In the genomic region with DNA sequence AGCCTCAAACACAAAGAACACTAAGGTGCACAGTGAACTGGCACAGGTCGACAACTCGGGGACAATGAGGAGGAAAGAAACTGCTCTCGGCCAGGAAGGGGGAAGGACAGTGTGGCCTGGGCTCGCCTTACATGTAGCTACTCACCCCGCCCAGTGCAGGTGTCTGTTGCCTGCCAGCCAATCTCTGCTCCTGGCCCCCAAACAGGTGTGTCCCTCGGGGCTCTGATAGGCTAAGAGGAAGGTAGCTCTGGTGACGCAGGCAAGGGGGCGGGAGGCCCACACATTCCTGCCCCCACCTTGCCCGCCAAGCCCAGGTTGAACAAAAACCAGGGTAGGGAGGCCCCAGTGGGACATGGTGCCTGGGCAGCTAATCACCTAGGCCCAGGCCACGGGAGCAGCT, we compare ENCODE assay signal across 11 mouse cellular contexts. TPM values are rescaled to one million over a fixed set of nuclear protein-coding genes. Genes with fewer than 3 reads are reported as not detected.
DNase-seq lines count a peak whose midpoint lies in the region; ATAC-seq and TF ChIP-seq lines count a peak whose summit lies in the region.
"Had no signal": no experiment of that assay in that cellular context is flagged by ENCODE, and none has a peak within 500 bp of the region (broad histone marks: within the 10 kb centered on the region; RNA-seq: fewer than 3 reads in every experiment).

No protein-coding gene starts in this region.

- peak overlapping the region; percentile 23; the same call in 1 of the 2 replicates for H3K4me3 ChIP-seq in forebrain, embryonic 10.5 days
- H3K4me3 ChIP-seq in forebrain, embryonic 13.5 days, result no peak overlapping the region
- no peak overlapping the region for H3K4me3 ChIP-seq in limb, embryonic 13.5 days
- peak overlapping the region; percentile 68 for H3K4me3 ChIP-seq in small intestine, adult 2 months (ENCODE audit: low read depth, low read length)

- no peak for TF ChIP-seq CTCF in small intestine, adult 2 months (IDR thresholded peaks at IDR 0.05; ENCODE audit: extremely low read depth, insufficient read length, insufficient replicate concordance, low read depth, low read length)

- H3K27me3 ChIP-seq in forebrain, embryonic 10.5 days (ENCODE audit: poor library complexity, severe bottlenecking), result no peaks in the 10 kb centered on the region
- 0 out of 2 replicates have a peak, but pooled peaks cover 2% of the 10 kb centered on the region for H3K27me3 ChIP-seq in forebrain, embryonic 13.5 days
- H3K27me3 ChIP-seq in limb, embryonic 13.5 days, result no peaks in the 10 kb centered on the region
- no peaks in the 10 kb centered on the region for H3K27me3 ChIP-seq in small intestine, adult 2 months (ENCODE audit: control insufficient read depth, insufficient read depth, low read length)

- peak; percentile 90 for TF ChIP-seq POLR2A in small intestine, adult 2 months (IDR thresholded peaks at IDR 0.05; ENCODE audit: low read depth, low read length)

- no peak overlapping the region for H3K9ac ChIP-seq in forebrain, embryonic 13.5 days
- H3K9ac ChIP-seq in limb, embryonic 13.5 days, result peak overlapping the region; percentile 19

- H3K4me2 ChIP-seq in forebrain, embryonic 13.5 days, result no peak overlapping the region
- peak overlapping the region; percentile 27; the same call in 1 of the 2 replicates for H3K4me2 ChIP-seq in limb, embryonic 13.5 days (replicated peaks)

- no peak for ATAC-seq in forebrain, embryonic 13.5 days
- ATAC-seq in limb, embryonic 13.5 days (ENCODE audit: low FRiP score, low read depth), result peak; percentile 70; the same call in 1 of the 2 replicates
- ATAC-seq in megakaryocyte, adult 5-6 weeks (ENCODE audit: poor library complexity, severe bottlenecking), result no peak

- H3K27ac ChIP-seq in forebrain, embryonic 10.5 days, result peak overlapping the region; percentile 63; the same call in 1 of the 2 replicates
- no peak overlapping the region for H3K27ac ChIP-seq in forebrain, embryonic 13.5 days
- H3K27ac ChIP-seq in limb, embryonic 13.5 days, result peak overlapping the region; percentile 33; the same call in 1 of the 2 replicates
- H3K27ac ChIP-seq in small intestine, adult 2 months (ENCODE audit: insufficient read depth, low read depth, low read length), result peak overlapping the region; percentile 98

- DNase-seq in forebrain, embryonic 10.5 days (ENCODE audit: extremely low spot score, low spot score), result no peak
- peak; percentile 35 for DNase-seq in forelimb bud, embryonic 11.5 days (ENCODE audit: low read depth, low spot score)
- DNase-seq in cerebellum, postnatal 4 days (ENCODE audit: low spot score in 2 of 2), result no peak
- no peak for DNase-seq in neural tube, embryonic 10.5 days (ENCODE audit: extremely low spot score, low spot score)
- DNase-seq: adrenal gland, adult 2 months; thymus, postnatal 4 days had no signal

- 30% methylated on average over 10 of the region's 10 CpGs for WGBS in forebrain, embryonic 10.5 days
- 49% methylated on average over 10 of the region's 10 CpGs for WGBS in forebrain, embryonic 13.5 days
- 26% methylated on average over 10 of the region's 10 CpGs for WGBS in limb, embryonic 13.5 days
- 17% methylated on average over 10 of the region's 10 CpGs for WGBS in small intestine, adult 2 months

- H3K36me3 ChIP-seq in forebrain, embryonic 10.5 days (replicated peaks), result no peaks in the 10 kb centered on the region
- no peaks in the 10 kb centered on the region for H3K36me3 ChIP-seq in forebrain, embryonic 13.5 days (ENCODE audit: poor library complexity, severe bottlenecking)
- H3K36me3 ChIP-seq in limb, embryonic 13.5 days, result no peaks in the 10 kb centered on the region
- H3K36me3 ChIP-seq in small intestine, adult 2 months (ENCODE audit: control insufficient read depth, insufficient read depth, low read length), result 0 out of 2 replicates have a peak, but pooled peaks cover 3% of the 10 kb centered on the region

- no peaks in the 10 kb centered on the region for H3K9me3 ChIP-seq in forebrain, embryonic 10.5 days
- H3K9me3 ChIP-seq in forebrain, embryonic 13.5 days (replicated peaks), result no peaks in the 10 kb centered on the region
- no peaks in the 10 kb centered on the region for H3K9me3 ChIP-seq in limb, embryonic 13.5 days

- H3K4me1 ChIP-seq in forebrain, embryonic 10.5 days, result peaks cover 23% of the 10 kb centered on the region
- peaks cover 8% of the 10 kb centered on the region for H3K4me1 ChIP-seq in forebrain, embryonic 13.5 days
- peaks cover 16% of the 10 kb centered on the region for H3K4me1 ChIP-seq in limb, embryonic 13.5 days
- peaks cover 16% of the 10 kb centered on the region; the same call in 1 of the 2 replicates for H3K4me1 ChIP-seq in small intestine, adult 2 months (ENCODE audit: control insufficient read depth, insufficient read depth, insufficient read length, low read length)

RNA-seq across cellular contexts. Expression of a gene that starts 0.5 kb away (rescaled TPM):
- 0.10 and 0.41 TPM in 2 replicates for polyA plus RNA-seq in forebrain, embryonic 10.5 days (2016; fragmentation: Nextera tagmentation; extraction: Ambion mirVana)
- not detected in 2 replicates for polyA plus RNA-seq in forebrain, embryonic 13.5 days (2015; fragmentation: Nextera tagmentation; extraction: Ambion mirVana)
- 0.70 and 1.1 TPM in 2 replicates for polyA plus RNA-seq in limb, embryonic 13.5 days (2015; fragmentation: Nextera tagmentation; extraction: Ambion mirVana)
- 5.2 and 9.1 TPM in 2 replicates for polyA plus RNA-seq in small intestine, adult 2 months (2012; rRNA removed)
- not detected in 2 replicates for total RNA-seq in megakaryocyte, adult 5-6 weeks (2015)
- total RNA-seq in megakaryocyte, adult 5-6 weeks (2017), result not detected in 2 replicates
- polyA plus RNA-seq: neural tube, embryonic 11.5 days had no signal

RNA-seq across cellular contexts. Expression of a gene that starts 33.7 kb away (rescaled TPM):
- polyA plus RNA-seq in forebrain, embryonic 10.5 days (2016; fragmentation: Nextera tagmentation; extraction: Ambion mirVana), result 0.72 and 1.1 TPM in 2 replicates
- polyA plus RNA-seq in forebrain, embryonic 13.5 days (2015; fragmentation: Nextera tagmentation; extraction: Ambion mirVana), result 0.83 and 0.98 TPM in 2 replicates
- polyA plus RNA-seq in limb, embryonic 13.5 days (2015; fragmentation: Nextera tagmentation; extraction: Ambion mirVana), result 2.8 and 2.9 TPM in 2 replicates
- polyA plus RNA-seq in small intestine, adult 2 months (2012; rRNA removed), result 3.9 and 6.1 TPM in 2 replicates
- 2.7 and 10.3 TPM in 2 replicates for total RNA-seq in megakaryocyte, adult 5-6 weeks (2015)
- 6.0 and 7.2 TPM in 2 replicates for total RNA-seq in megakaryocyte, adult 5-6 weeks (2017)

RNA-seq across cellular contexts. Expression of a gene that starts 46.1 kb away (rescaled TPM):
- 0.72 and 1.1 TPM in 2 replicates for polyA plus RNA-seq in forebrain, embryonic 10.5 days (2016; fragmentation: Nextera tagmentation; extraction: Ambion mirVana)
- polyA plus RNA-seq in forebrain, embryonic 13.5 days (2015; fragmentation: Nextera tagmentation; extraction: Ambion mirVana), result 0.63 and 1.1 TPM in 2 replicates
- 0.80 and 0.85 TPM in 2 replicates for polyA plus RNA-seq in limb, embryonic 13.5 days (2015; fragmentation: Nextera tagmentation; extraction: Ambion mirVana)
- polyA plus RNA-seq in small intestine, adult 2 months (2012; rRNA removed), result 2.1 and 6.3 TPM in 2 replicates
- 1.5 and 2.1 TPM in 2 replicates for total RNA-seq in megakaryocyte, adult 5-6 weeks (2015)
- total RNA-seq in megakaryocyte, adult 5-6 weeks (2017), result 1.2 and 2.8 TPM in 2 replicates

RNA-seq across cellular contexts. Expression of a gene that starts 50.1 kb away (rescaled TPM):
- 81.2 and 86.9 TPM in 2 replicates for polyA plus RNA-seq in forebrain, embryonic 10.5 days (2016; fragmentation: Nextera tagmentation; extraction: Ambion mirVana)
- polyA plus RNA-seq in forebrain, embryonic 13.5 days (2015; fragmentation: Nextera tagmentation; extraction: Ambion mirVana), result 46.2 and 50.3 TPM in 2 replicates
- polyA plus RNA-seq in limb, embryonic 13.5 days (2015; fragmentation: Nextera tagmentation; extraction: Ambion mirVana), result 45.2 and 48.7 TPM in 2 replicates
- polyA plus RNA-seq in small intestine, adult 2 months (2012; rRNA removed), result 7.4 and 8.3 TPM in 2 replicates
- 11.7 and 15.7 TPM in 2 replicates for total RNA-seq in megakaryocyte, adult 5-6 weeks (2015)
- total RNA-seq in megakaryocyte, adult 5-6 weeks (2017), result 20.1 and 27.5 TPM in 2 replicates

Comparison
In these comparisons a context has a peak if more than half of its experiments do, and no peak if none do; other contexts are left out.
1. H3K4me3 ChIP-seq: peak in forebrain, embryonic 10.5 days (single experiment) and small intestine, adult 2 months (single experiment); none in forebrain, embryonic 13.5 days (single experiment) and limb, embryonic 13.5 days (single experiment).